Mouse (Mus musculus) kidney, adult 10 weeks (tissue): ENCODE data around the gene Gm9736. TPM values are rescaled to one million over a fixed set of nuclear protein-coding genes. Genes with fewer than 3 reads are reported as not detected.

Source experiments
- polyA plus RNA-seq: library from polyadenylated mRNA; stranded (reverse); fragments of 350-450 nt; fragmentation: Illumina TruSeq; extraction: RNeasy Lipid Tissue Mini Kit (QIAGEN cat#74804); gene quantifications from one replicate; pipeline ENCODE4 v1.2.3, GENCODE M21; 2014; ENCODE audit warnings: low read depth, low replicate concordance

Gm9736 gene
- polyA plus RNA-seq: not detected

GRCm38 (mm10) chr10:77751254-77751653, at the start of gene Gm9736:
TSS of gene Gm9736 (minus strand) at chr10:77751354.

DNA sequence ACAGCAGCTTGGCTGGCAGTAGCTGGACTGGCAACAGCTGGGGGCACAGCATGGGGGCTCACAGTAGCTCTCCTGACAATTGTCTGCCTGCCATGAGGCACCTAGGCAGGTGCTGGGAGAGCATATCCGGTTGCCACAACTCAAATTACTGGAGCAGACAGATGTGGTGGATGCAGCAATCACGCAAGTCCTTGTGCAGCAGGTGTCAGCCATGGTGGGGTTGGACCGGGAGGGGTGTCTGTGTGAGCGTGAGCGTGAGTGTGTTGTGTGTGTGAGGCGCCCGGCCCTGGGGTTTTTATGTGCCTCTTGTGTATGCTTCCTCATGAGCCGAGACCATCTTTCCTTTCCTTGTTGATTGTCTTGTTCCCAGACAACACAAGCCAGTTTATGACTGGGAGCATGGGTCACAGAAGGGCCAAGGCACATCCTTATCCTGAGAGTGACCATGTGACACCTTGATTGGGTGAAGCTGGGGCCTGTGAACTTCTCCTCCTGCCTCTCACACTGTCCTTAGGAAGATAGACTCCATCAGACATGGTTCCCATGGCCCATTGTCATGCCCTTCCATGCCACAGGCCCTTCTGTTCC, 47.9 kb upstream of the Gm9736 start, which contains the start of gene Gm19668:
Gm19668 (minus strand) TSS at position 213 of the 588 bp plus-strand sequence.

GRCm38 (mm10) chr10:77794976-77795375, 43.8 kb upstream of the Gm9736 start, which contains the start of gene Gm9639:
TSS of gene Gm9639 (minus strand) at chr10:77795076.

GRCm38 (mm10) chr10:77787876-77788275, 36.7 kb upstream of the Gm9736 start, which contains the start of gene Gm7137:
TSS of gene Gm7137 (minus strand) at chr10:77788200.

GRCm38 (mm10) chr10:77782442-77782841, 31.3 kb upstream of the Gm9736 start, which contains the start of gene Gm3250:
TSS of gene Gm3250 (minus strand) at chr10:77782542.

GRCm38 (mm10) chr10:77776844-77777243, 25.7 kb upstream of the Gm9736 start, which contains the start of gene Gm7138:
TSS of gene Gm7138 (minus strand) at chr10:77776944.

GRCm38 (mm10) chr10:77771225-77771624, 20.1 kb upstream of the Gm9736 start, which contains the start of gene Gm3238:
TSS of gene Gm3238 (minus strand) at chr10:77771325.

GRCm38 (mm10) chr10:77759582-77759981, 8.4 kb upstream of the Gm9736 start, which contains the start of gene Gm3233:
TSS of gene Gm3233 (minus strand) at chr10:77759682.

GRCm38 (mm10) chr10:77741924-77742688, 9.0 kb downstream of the Gm9736 start, which contains the start of gene Gm18596:
TSS of gene Gm18596 (minus strand) at chr10:77742638.

GRCm38 (mm10) chr10:77726186-77726585, 25.0 kb downstream of the Gm9736 start, which contains the start of gene Gm10100:
TSS of gene Gm10100 (plus strand) at chr10:77726486.

GRCm38 (mm10) chr10:77720299-77720698, 30.9 kb downstream of the Gm9736 start, which contains the start of gene Krtap12-1:
TSS of gene Krtap12-1 (plus strand) at chr10:77720599.

DNA sequence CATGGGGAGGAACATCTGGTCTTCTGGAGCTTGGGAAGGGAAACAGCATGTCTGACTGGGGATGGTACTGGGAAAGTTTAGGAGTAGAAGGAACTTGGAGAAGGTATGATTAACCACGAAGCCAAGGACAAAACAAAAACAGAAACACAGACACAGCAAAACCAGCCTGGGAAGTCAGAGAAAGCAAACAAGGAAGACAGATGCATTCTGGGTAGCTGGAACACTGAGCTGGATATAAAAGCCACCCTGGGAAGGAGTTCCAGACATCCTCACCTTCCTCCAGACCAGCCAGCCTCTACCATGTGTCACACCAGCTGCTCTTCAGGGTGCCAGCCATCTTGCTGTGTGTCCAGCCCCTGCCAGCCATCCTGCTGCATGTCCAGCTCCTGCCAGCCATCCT, 35.6 kb downstream of the Gm9736 start, which contains the start of gene Gm10142:
Gm10142 (plus strand) TSS at position 301 of the 400 bp plus-strand sequence.

DNA sequence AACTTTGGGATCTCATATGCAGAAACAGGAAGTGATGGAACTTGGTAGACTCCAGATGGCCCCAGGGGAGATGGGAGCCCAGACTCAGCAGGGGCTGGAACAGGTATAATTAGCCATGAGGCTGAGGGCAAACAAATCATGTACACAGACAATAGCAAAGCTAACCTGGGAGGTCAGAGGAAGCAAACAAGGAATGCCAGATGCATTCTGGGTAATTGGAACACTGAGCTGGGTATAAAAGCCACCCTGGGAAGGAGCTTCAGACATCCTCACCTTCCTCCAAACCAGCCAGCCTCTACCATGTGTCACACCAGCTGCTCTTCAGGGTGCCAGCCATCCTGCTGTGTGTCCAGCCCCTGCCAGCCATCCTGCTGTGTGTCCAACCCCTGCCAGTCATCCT, 40.0 kb downstream of the Gm9736 start, which contains the start of gene Gm10024:
Gm10024 (plus strand) TSS at position 301 of the 400 bp plus-strand sequence.

GRCm38 (mm10) chr10:77706326-77706725, 44.8 kb downstream of the Gm9736 start, which contains the start of gene Gm10272:
TSS of gene Gm10272 (plus strand) at chr10:77706626.

Other genes with a start within 250 kb of the Gm9736 start
- gene Fam207a, start 235.6 kb downstream of the Gm9736 start, polyA plus RNA-seq: 1.1 TPM
- 0.28 TPM for gene Itgb2, start 221.1 kb downstream of the Gm9736 start, polyA plus RNA-seq
- gene Pttg1ip, start 169.6 kb downstream of the Gm9736 start, polyA plus RNA-seq: 229 TPM
- 77.9 TPM for gene Sumo3, start 145.3 kb downstream of the Gm9736 start, polyA plus RNA-seq
- not detected for gene Gm49325, start 145.2 kb downstream of the Gm9736 start, polyA plus RNA-seq
- gene Ube2g2, start 129.1 kb downstream of the Gm9736 start, polyA plus RNA-seq: 6.5 TPM
- not detected for gene Tspear, start 64.8 kb downstream of the Gm9736 start, polyA plus RNA-seq
- gene Gm19402, start 60.6 kb downstream of the Gm9736 start, polyA plus RNA-seq: not detected
- not detected for gene Gm9508, start 54.1 kb downstream of the Gm9736 start, polyA plus RNA-seq
- gene Gm10272, start 44.7 kb downstream of the Gm9736 start, polyA plus RNA-seq: not detected
- not detected for gene Gm10024, start 39.9 kb downstream of the Gm9736 start, polyA plus RNA-seq
- gene Gm10142, start 35.5 kb downstream of the Gm9736 start, polyA plus RNA-seq: not detected
- gene Krtap12-1, start 30.8 kb downstream of the Gm9736 start, polyA plus RNA-seq: not detected
- gene Gm10100, start 24.9 kb downstream of the Gm9736 start, polyA plus RNA-seq: not detected
- not detected for gene Gm18596, start 8.7 kb downstream of the Gm9736 start, polyA plus RNA-seq
- gene Gm3233, start 8.3 kb upstream of the Gm9736 start, polyA plus RNA-seq: not detected
- not detected for gene Gm3238, start 20.0 kb upstream of the Gm9736 start, polyA plus RNA-seq
- not detected for gene Gm7138, start 25.6 kb upstream of the Gm9736 start, polyA plus RNA-seq
- gene Gm3250, start 31.2 kb upstream of the Gm9736 start, polyA plus RNA-seq: not detected
- not detected for gene Gm7137, start 36.8 kb upstream of the Gm9736 start, polyA plus RNA-seq
- gene Gm9639, start 43.7 kb upstream of the Gm9736 start, polyA plus RNA-seq: not detected
- not detected for gene Gm19668, start 47.8 kb upstream of the Gm9736 start, polyA plus RNA-seq
- gene Gm9507, start 60.5 kb upstream of the Gm9736 start, polyA plus RNA-seq: not detected
- gene Gm2696, start 63.3 kb upstream of the Gm9736 start, polyA plus RNA-seq: not detected
- gene Krtap10-4, start 75.7 kb upstream of the Gm9736 start, polyA plus RNA-seq: not detected
- gene Krtap10-10, start 84.6 kb upstream of the Gm9736 start, polyA plus RNA-seq: not detected
- gene Gm36176, start 95.4 kb upstream of the Gm9736 start, polyA plus RNA-seq: not detected
- not detected for gene Gm10318, start 101.5 kb upstream of the Gm9736 start, polyA plus RNA-seq
- not detected for gene Gm3285, start 110.6 kb upstream of the Gm9736 start, polyA plus RNA-seq
- gene Lrrc3, start 151.2 kb upstream of the Gm9736 start, polyA plus RNA-seq: 2.5 TPM
- not detected for gene Trpm2, start 219.2 kb upstream of the Gm9736 start, polyA plus RNA-seq
- gene 1810043G02Rik, start 227.2 kb upstream of the Gm9736 start, polyA plus RNA-seq: 2.7 TPM